8 mouse cellular contexts compared by ENCODE assay signal in the genomic region with DNA sequence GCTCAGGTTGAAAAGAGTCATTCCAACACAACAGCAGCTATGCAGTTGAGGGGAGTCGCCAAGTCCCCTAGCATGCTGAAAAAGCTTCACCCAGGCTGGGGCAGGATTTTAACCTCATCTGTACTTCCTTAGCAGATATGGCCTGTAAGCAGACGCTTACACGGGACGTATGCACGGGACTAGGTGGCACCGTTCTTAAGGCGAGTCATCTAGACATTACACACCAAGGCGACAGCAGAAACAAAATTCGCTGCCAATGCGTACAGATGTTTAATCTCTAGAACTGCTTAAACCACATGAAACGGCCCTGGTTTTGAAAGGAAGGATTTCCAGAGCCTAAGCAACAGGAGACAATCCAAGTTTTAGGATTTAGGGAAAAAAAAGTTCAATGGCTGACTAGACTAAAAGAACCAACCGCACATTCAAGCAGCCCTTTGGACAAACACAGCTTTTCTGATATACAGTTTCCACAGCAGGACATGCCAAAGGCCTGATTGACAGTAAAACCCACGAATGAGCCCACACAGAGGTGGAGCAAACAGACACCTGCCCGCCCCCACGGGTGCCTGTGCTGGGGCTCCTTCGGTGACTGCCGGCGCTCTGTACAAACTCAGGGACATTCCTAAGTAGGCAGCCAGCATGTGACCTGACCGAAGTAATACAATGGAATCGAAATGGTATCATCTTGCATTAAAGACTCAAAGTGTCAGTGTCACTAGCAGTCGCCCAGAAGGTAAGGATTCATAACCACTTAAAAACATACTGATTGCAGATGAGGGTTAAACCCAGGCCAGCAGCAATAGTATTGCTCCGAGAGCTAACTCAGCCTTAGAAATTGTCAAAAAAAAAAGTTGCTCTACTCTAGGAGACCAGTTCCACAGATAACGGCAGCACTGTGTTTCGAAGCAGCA. TPM values are rescaled to one million over a fixed set of nuclear protein-coding genes. Genes with fewer than 3 reads are reported as not detected.
DNase-seq lines count a peak whose midpoint lies in the region; ATAC-seq and TF ChIP-seq lines count a peak whose summit lies in the region.

No protein-coding gene starts in this region.

- H3K4me1 ChIP-seq in bone marrow macrophage, adult 2 months (ENCODE audit: control insufficient read depth, insufficient read depth, low read length) = peaks cover 26% of the 10 kb centered on the region
- H3K4me1 ChIP-seq in heart, embryonic 15.5 days (replicated peaks) = peaks cover 75% of the 10 kb centered on the region
- peaks cover 34% of the 10 kb centered on the region for H3K4me1 ChIP-seq in liver, embryonic 16.5 days (ENCODE audit: control insufficient read depth, low read depth, low read length)
- H3K4me1 ChIP-seq in neural tube, embryonic 13.5 days (replicated peaks) = peaks cover 78% of the 10 kb centered on the region
- peaks cover 23% of the 10 kb centered on the region for H3K4me1 ChIP-seq in testis, adult 2 months (ENCODE audit: control insufficient read depth, insufficient read depth, low read length)

- no peak for TF ChIP-seq CTCF in bone marrow macrophage, adult 2 months (IDR thresholded peaks at IDR 0.05; ENCODE audit: low read depth, low read length)
- no peak for TF ChIP-seq CTCF in testis, adult 2 months (IDR thresholded peaks at IDR 0.05; ENCODE audit: control insufficient read depth, insufficient read depth, insufficient replicate concordance, low read depth, low read length)

- no peaks in the 10 kb centered on the region for H3K27me3 ChIP-seq in heart, embryonic 15.5 days
- H3K27me3 ChIP-seq in liver, embryonic 16.5 days (ENCODE audit: control insufficient read depth, insufficient read depth, low read depth, low read length) = peaks cover 5% of the 10 kb centered on the region; the same call in 1 of the 2 replicates
- peaks cover 5% of the 10 kb centered on the region; the same call in 1 of the 2 replicates for H3K27me3 ChIP-seq in neural tube, embryonic 13.5 days
- H3K27me3 ChIP-seq in testis, adult 2 months (ENCODE audit: control insufficient read depth, insufficient read depth, low read length) = no peaks in the 10 kb centered on the region

- H3K36me3 ChIP-seq in heart, embryonic 15.5 days = no peaks in the 10 kb centered on the region
- no peaks in the 10 kb centered on the region for H3K36me3 ChIP-seq in liver, embryonic 16.5 days (ENCODE audit: control insufficient read depth, insufficient read depth)
- no peaks in the 10 kb centered on the region for H3K36me3 ChIP-seq in neural tube, embryonic 13.5 days
- H3K36me3 ChIP-seq in testis, adult 2 months (ENCODE audit: control insufficient read depth, insufficient read depth, low read length) = no peaks in the 10 kb centered on the region

- H3K4me2 ChIP-seq in heart, embryonic 15.5 days = peak overlapping the region; percentile 84
- H3K4me2 ChIP-seq in liver, embryonic 16.5 days (ENCODE audit: low read depth, low read length) = peak overlapping the region; percentile 71
- H3K4me2 ChIP-seq in neural tube, embryonic 13.5 days = peak overlapping the region; percentile 85

- no peak for TF ChIP-seq POLR2A in bone marrow macrophage, adult 2 months (IDR thresholded peaks at IDR 0.05; ENCODE audit: borderline replicate concordance, low read depth, low read length)
- no peak for TF ChIP-seq POLR2A in testis, adult 2 months (IDR thresholded peaks at IDR 0.05; ENCODE audit: control insufficient read depth, low read depth, low read length)

- H3K4me3 ChIP-seq in bone marrow macrophage, adult 2 months (ENCODE audit: insufficient read depth, low read length) = peak overlapping the region; percentile 83
- H3K4me3 ChIP-seq in heart, embryonic 15.5 days = peak overlapping the region; percentile 91
- H3K4me3 ChIP-seq in liver, embryonic 16.5 days (ENCODE audit: low read depth, low read length) = peak overlapping the region; percentile 73
- H3K4me3 ChIP-seq in neural tube, embryonic 13.5 days = peak overlapping the region; percentile 88
- H3K4me3 ChIP-seq in testis, adult 2 months (ENCODE audit: control insufficient read depth, low read depth, low read length) = peak overlapping the region; percentile 35

- ATAC-seq in CD4-positive, CD25-positive, alpha-beta regulatory T cell, adult 4 months = peak; percentile 68
- ATAC-seq in heart, embryonic 15.5 days (replicated peaks; ENCODE audit: insufficient number of reproducible peaks, insufficient read depth, low FRiP score, low read depth) = peak; percentile 64
- peak; percentile 61 for ATAC-seq in liver, embryonic 16.5 days (ENCODE audit: low read depth)
- no peak for ATAC-seq in neural tube, embryonic 13.5 days (ENCODE audit: low read depth)

- H3K27ac ChIP-seq in bone marrow macrophage, adult 2 months (ENCODE audit: insufficient read depth, low read depth, low read length) = peak overlapping the region; percentile 58
- peak overlapping the region; percentile 93 for H3K27ac ChIP-seq in heart, embryonic 15.5 days
- peak overlapping the region; percentile 68 for H3K27ac ChIP-seq in liver, embryonic 16.5 days (ENCODE audit: low read length)
- peak overlapping the region; percentile 62 for H3K27ac ChIP-seq in neural tube, embryonic 13.5 days (replicated peaks)
- H3K27ac ChIP-seq in testis, adult 2 months (ENCODE audit: control insufficient read depth, insufficient read depth, low read depth, low read length) = peak overlapping the region; percentile 32; the same call in 1 of the 2 replicates

- H3K9ac ChIP-seq in heart, embryonic 15.5 days = peak overlapping the region; percentile 97
- H3K9ac ChIP-seq in liver, embryonic 16.5 days (ENCODE audit: low read depth, low read length) = peak overlapping the region; percentile 79
- peak overlapping the region; percentile 94 for H3K9ac ChIP-seq in neural tube, embryonic 13.5 days

- H3K9me3 ChIP-seq in heart, embryonic 15.5 days (replicated peaks) = no peaks in the 10 kb centered on the region
- H3K9me3 ChIP-seq in liver, embryonic 16.5 days (replicated peaks; ENCODE audit: control insufficient read depth, low read length) = no peaks in the 10 kb centered on the region
- H3K9me3 ChIP-seq in neural tube, embryonic 13.5 days = no peaks in the 10 kb centered on the region

- 7% methylated on average over 24 of the region's 24 CpGs for WGBS in heart, embryonic 15.5 days
- WGBS in liver, embryonic 16.5 days (ENCODE audit: insufficient replicate concordance) = 9% methylated on average over 24 of the region's 24 CpGs
- WGBS in neural tube, embryonic 13.5 days = 28% methylated on average over 24 of the region's 24 CpGs

- DNase-seq in fibroblast of lung, adult 2 months (ENCODE audit: low read depth) = peak; percentile 78
- DNase-seq in kidney, postnatal 10 days = peak; percentile 89

RNA-seq across cellular contexts. Expression of a gene that starts 3.5 kb away (rescaled TPM):
- polyA plus RNA-seq in CD4-positive, CD25-positive, alpha-beta regulatory T cell, adult 4 months (2017; shearing (Covaris generic)) = 10 to 100 TPM in 1 of 2 experiments, 1 to 10 TPM in 1; 6.0 to 11.5 TPM
- 27.1 and 29.8 TPM in 2 replicates for polyA plus RNA-seq in bone marrow macrophage, adult 2 months (2012; ENCODE audit: insufficient read depth, insufficient read length, missing spikeins)
- polyA plus RNA-seq in heart, embryonic 15.5 days (2015; fragmentation: Nextera tagmentation; extraction: Ambion mirVana) = 14.2 and 17.6 TPM in 2 replicates
- polyA plus RNA-seq in liver, embryonic 16.5 days (2015; fragmentation: Nextera tagmentation; extraction: Ambion mirVana) = 4.0 and 4.7 TPM in 2 replicates
- polyA plus RNA-seq in neural tube, embryonic 13.5 days (2015; fragmentation: Nextera tagmentation; extraction: Ambion mirVana) = 19.2 and 19.4 TPM in 2 replicates
- polyA plus RNA-seq in testis, adult 2 months (2012; rRNA removed) = 2.0 and 2.6 TPM in 2 replicates

RNA-seq across cellular contexts. Expression of a gene that starts 48.6 kb away (rescaled TPM):
- not detected for polyA plus RNA-seq in CD4-positive, CD25-positive, alpha-beta regulatory T cell, adult 4 months (2017; shearing (Covaris generic))
- not detected in 2 replicates for polyA plus RNA-seq in bone marrow macrophage, adult 2 months (2012; ENCODE audit: insufficient read depth, insufficient read length, missing spikeins)
- polyA plus RNA-seq in heart, embryonic 15.5 days (2015; fragmentation: Nextera tagmentation; extraction: Ambion mirVana) = 39.1 and 52.7 TPM in 2 replicates
- 0.35 and 0.70 TPM in 2 replicates for polyA plus RNA-seq in liver, embryonic 16.5 days (2015; fragmentation: Nextera tagmentation; extraction: Ambion mirVana)
- polyA plus RNA-seq in neural tube, embryonic 13.5 days (2015; fragmentation: Nextera tagmentation; extraction: Ambion mirVana) = 1.0 and 2.7 TPM in 2 replicates
- polyA plus RNA-seq in testis, adult 2 months (2012; rRNA removed) = not detected in 2 replicates

Comparison
In these comparisons a context has a peak if more than half of its experiments do, and no peak if none do; other contexts are left out.
1. H3K27ac ChIP-seq: peak in every context shown above with its lines; median percentile 93 in heart, embryonic 15.5 days; 68 in liver, embryonic 16.5 days; 62 in neural tube, embryonic 13.5 days; 58 in bone marrow macrophage, adult 2 months; 32 in testis, adult 2 months.
2. H3K4me3 ChIP-seq: peak in every context shown above with its lines; median percentile 91 in heart, embryonic 15.5 days; 88 in neural tube, embryonic 13.5 days; 83 in bone marrow macrophage, adult 2 months; 73 in liver, embryonic 16.5 days; 35 in testis, adult 2 months.
3. RNA of a gene that starts 48.6 kb away (polyA plus RNA-seq): 39.1 to 52.7 TPM in heart, embryonic 15.5 days; 1.0 to 2.7 TPM in neural tube, embryonic 13.5 days, 0.35 to 0.70 TPM in liver, embryonic 16.5 days, not detected in CD4-positive, CD25-positive, alpha-beta regulatory T cell, adult 4 months, not detected in bone marrow macrophage, adult 2 months and not detected in testis, adult 2 months; every median in the first group is over 10 times any median in the second.
4. Peak in every context shown above with its lines, with median percentiles within 50 percentile points of each other: H3K4me2 ChIP-seq and H3K9ac ChIP-seq.